Mouse (Mus musculus) ES-E14 (cell line): Measurements from ENCODE around the gene Fam20a.

Experiments used
- CHD2 ChIP-seq: IDR thresholded peaks from 2 replicates; pipeline ENCODE4 v1.6.1; 2014; ENCODE audit warnings: mild to moderate bottlenecking, low read depth, low read length, inconsistent platforms
- ZC3H11A ChIP-seq: IDR thresholded peaks from 2 replicates; pipeline ENCODE4 v1.6.1; 2012; ENCODE audit warnings: low read depth, mild to moderate bottlenecking, inconsistent platforms, low read length, borderline replicate concordance
- ZNF384 ChIP-seq: IDR thresholded peaks from 2 replicates; pipeline ENCODE4 v1.6.1; 2012; ENCODE audit warnings: low read depth, low read length, inconsistent platforms

- TF ChIP-seq ZC3H11A (no peak), ZNF384 (no peak), CHD2 (no peak)
Measured at GRCm38 (mm10) chr11:109692737-109693136, 29.3 kb downstream of the Fam20a start.
